Mouse (Mus musculus) urinary bladder, postnatal 25 days (tissue): Measurements from ENCODE around the gene Olfr1086.
"Not testable (repeated sequence)": the region's sequence is repeated elsewhere in the genome, so short reads cannot be mapped to it uniquely, and the experiment has no call there.

Source experiments
- DNase-seq: peaks from one replicate; pipeline ENCODE4 v3.0.0; 2022; ENCODE audit warnings: low spot score

Olfr1086 gene

GRCm38 (mm10) chr2:86679992-86680391, at the start of gene Olfr1086:
Gene Olfr1086 (minus strand): TSS chr2:86680092.
- DNase-seq = no peak

DNA sequence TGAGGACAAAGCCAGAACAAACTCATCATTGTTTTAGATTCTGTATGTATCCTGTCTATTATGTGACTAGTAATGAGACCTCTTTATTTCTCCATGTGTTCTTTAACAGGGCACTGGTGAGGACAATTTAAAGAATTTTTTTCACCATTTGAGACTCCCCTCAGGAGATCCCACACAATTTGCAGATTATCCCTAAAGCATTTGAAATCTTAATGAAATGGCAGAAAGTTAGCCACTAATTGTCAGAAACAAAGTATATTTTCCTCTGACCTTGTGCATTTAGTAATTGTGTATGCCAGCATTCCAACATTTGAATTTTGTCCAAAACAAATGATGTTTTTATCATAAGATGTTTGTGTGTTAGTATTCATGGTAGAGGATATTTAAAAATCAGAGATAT, 18.4 kb upstream of the Olfr1086 start, which contains the start of gene Olfr1087:
Gene Olfr1087, minus strand, starts transcription at position 101 of the 400 bp plus-strand sequence.
- no peak for DNase-seq

DNA sequence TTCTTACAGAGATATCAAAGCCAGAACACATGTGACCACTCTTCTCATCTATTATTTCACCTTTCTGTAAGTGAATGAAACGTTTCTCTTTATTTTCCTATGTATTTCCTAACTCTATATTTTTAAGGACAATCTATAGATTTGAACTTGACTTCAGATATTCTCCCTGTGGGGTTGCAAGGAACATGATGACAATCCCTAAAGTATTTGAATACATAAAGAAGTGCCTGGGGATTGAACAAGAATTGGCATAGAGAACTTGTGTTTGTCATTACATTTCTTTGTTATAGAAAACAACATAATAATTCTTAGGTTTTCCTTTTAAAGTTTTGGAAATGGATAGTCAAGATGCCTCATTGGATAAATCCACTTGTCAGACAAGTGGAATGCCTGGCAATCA, 18.0 kb downstream of the Olfr1086 start, which contains the start of gene Olfr1085:
Gene Olfr1085, minus strand, starts transcription at position 101 of the 400 bp plus-strand sequence.
- no peak for DNase-seq

DNA sequence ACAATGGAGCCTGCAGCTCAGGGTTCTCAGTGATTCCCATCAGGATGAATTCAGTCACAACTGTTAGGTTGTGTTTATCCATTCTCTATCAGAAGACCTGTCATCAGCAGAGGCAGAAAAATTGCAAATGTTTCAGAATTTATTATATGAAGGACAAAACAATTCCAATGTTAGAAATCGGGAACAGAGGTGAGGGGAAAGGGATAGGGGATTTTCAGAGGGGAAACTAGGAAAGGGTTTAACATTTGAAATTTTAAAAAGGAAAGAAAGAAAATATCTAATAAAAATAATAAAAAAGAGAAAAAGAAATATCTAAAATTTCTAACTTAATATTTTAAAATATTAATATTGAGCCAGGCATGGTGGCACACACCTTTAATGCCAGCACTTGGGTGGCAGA, 40.3 kb downstream of the Olfr1086 start, which contains the start of gene Olfr1084:
Gene Olfr1084, minus strand, starts transcription at position 101 of the 400 bp plus-strand sequence.
- DNase-seq = not testable (repeated sequence)
